Mouse (Mus musculus) myocyte (in vitro differentiated cells): Measurements from ENCODE around the gene Atxn7l3. TPM values are rescaled to one million over a fixed set of nuclear protein-coding genes. Genes with fewer than 3 reads are reported as not detected.

Experiments
- H3K27me3 ChIP-seq: one replicate; pipeline ENCODE4 v1.6.1; 2011; ENCODE audit not compliant: control insufficient read depth, insufficient read depth, insufficient read length
- H3K36me3 ChIP-seq: one replicate; pipeline ENCODE4 v1.6.1; 2011; ENCODE audit not compliant: control insufficient read depth, insufficient read depth
- H3K4me2 ChIP-seq: one replicate; pipeline ENCODE4 v1.6.1; 2011; ENCODE audit warnings: low read depth, control low read depth
- H3K4me3 ChIP-seq: one replicate; pipeline ENCODE4 v1.5.1; 2011; ENCODE audit warnings: mild to moderate bottlenecking, control low read depth, moderate library complexity
- H3K79me2 ChIP-seq: one replicate; pipeline ENCODE4 v1.6.1; 2011; ENCODE audit not compliant: control insufficient read depth, insufficient read depth
- H3ac ChIP-seq: one replicate; pipeline ENCODE4 v1.6.1; 2011; ENCODE audit not compliant: control insufficient read depth, insufficient read length
- CEBPB ChIP-seq: IDR thresholded peaks from 2 replicates; pipeline ENCODE4 v1.6.1; 2011; ENCODE audit warnings: mild to moderate bottlenecking, moderate library complexity; ENCODE audit not compliant: poor library complexity, insufficient read depth, severe bottlenecking
- E2F4 ChIP-seq: IDR thresholded peaks from one replicate; pipeline ENCODE4 v1.6.1; 2011; ENCODE audit warnings: mild to moderate bottlenecking, control low read depth, moderate library complexity; ENCODE audit not compliant: insufficient read depth
- MAX ChIP-seq: IDR thresholded peaks from one replicate; pipeline ENCODE4 v1.6.1; 2011; ENCODE audit warnings: low read depth, mild to moderate bottlenecking, control low read depth
- MYOD1 ChIP-seq, 3 experiments: IDR thresholded peaks; one replicate each; pipeline ENCODE4 v1.6.1; 2011; ENCODE audit warnings: control low read depth in 2 of 3, low read depth in 2 of 3, mild to moderate bottlenecking in 2 of 3, moderate library complexity in 1 of 3; ENCODE audit not compliant: insufficient read length in 2 of 3, control insufficient read depth in 1 of 3
- MYOG ChIP-seq, 3 experiments: IDR thresholded peaks; one replicate each; pipeline ENCODE4 v1.6.1; 2011; ENCODE audit warnings: control low read depth in 2 of 3, low read depth in 2 of 3, mild to moderate bottlenecking in 2 of 3; ENCODE audit not compliant: insufficient read length in 2 of 3, control insufficient read depth in 1 of 3, insufficient read depth in 1 of 3
- POLR2A ChIP-seq: IDR thresholded peaks from one replicate; pipeline ENCODE4 v1.6.1; 2011; ENCODE audit warnings: low read depth, mild to moderate bottlenecking, control low read depth, moderate library complexity; ENCODE audit not compliant: insufficient read length
- POLR2AphosphoS2 ChIP-seq: IDR thresholded peaks from one replicate; pipeline ENCODE4 v1.6.1; 2011; ENCODE audit warnings: low read depth, control low read depth; ENCODE audit not compliant: insufficient read length
- REST ChIP-seq: IDR thresholded peaks from one replicate; pipeline ENCODE4 v1.6.1; 2011; ENCODE audit warnings: mild to moderate bottlenecking, control low read depth, moderate library complexity; ENCODE audit not compliant: insufficient read depth, insufficient read length
- SRF ChIP-seq: IDR thresholded peaks from one replicate; pipeline ENCODE4 v1.6.1; 2011; ENCODE audit warnings: low read depth; ENCODE audit not compliant: control insufficient read depth, insufficient read length
- TCF12 ChIP-seq: IDR thresholded peaks from one replicate; pipeline ENCODE4 v1.6.1; 2011; ENCODE audit warnings: mild to moderate bottlenecking, control low read depth; ENCODE audit not compliant: poor library complexity, insufficient read depth, severe bottlenecking
- TCF3 ChIP-seq: IDR thresholded peaks from one replicate; pipeline ENCODE4 v1.6.1; 2011; ENCODE audit warnings: low read depth, control low read depth; ENCODE audit not compliant: insufficient read length
- USF1 ChIP-seq: IDR thresholded peaks from one replicate; pipeline ENCODE4 v1.6.1; 2011; ENCODE audit warnings: low read depth, mild to moderate bottlenecking, control low read depth, moderate library complexity
- polyA plus RNA-seq: library from polyadenylated mRNA; unstranded; fragments of >200 nt; fragmentation: generic; extraction: Trizol; gene quantifications from one replicate; pipeline ENCODE4 v1.2.1, GENCODE M21; 2012; ENCODE audit warnings: missing spikeins

The Atxn7l3 gene
- polyA plus RNA-seq, 1 experiment = 39.5 TPM

GRCm38 (mm10) chr11:102248630-102249230 is 47.7 kb downstream of the Atxn7l3 start, which contains the start of gene BC030867:
Gene BC030867 (plus strand): TSS chr11:102248882.
- peaks cover 9% of the 10 kb centered on the region for H3K79me2 ChIP-seq
- H3K36me3 ChIP-seq = no peaks in the 10 kb centered on the region
- no peak within 1 kb of the TSS for H3ac ChIP-seq
- H3K4me2 ChIP-seq = peak within 1 kb of the TSS; percentile 79
- peak within 1 kb of the TSS; percentile 50 for H3K4me3 ChIP-seq
- TF ChIP-seq TCF12 = no peak
- peak; percentile 57 for TF ChIP-seq SRF
- TF ChIP-seq CEBPB = no peak
- no peak for TF ChIP-seq MYOD1 (IDR thresholded peaks at IDR 0.05; ENCODE audit: control insufficient read depth in 1 of 3, insufficient read length in 2 of 3, low read depth in 2 of 3)
- TF ChIP-seq E2F4 = peak; percentile 97
- no peak for TF ChIP-seq MAX
- no peak for TF ChIP-seq MYOG (IDR thresholded peaks at IDR 0.05; ENCODE audit: control insufficient read depth in 1 of 3, insufficient read depth in 1 of 3, insufficient read length in 2 of 3, low read depth in 2 of 3)
- TF ChIP-seq TCF3 = no peak
- peak; percentile 29 for TF ChIP-seq POLR2A
- no peak for TF ChIP-seq USF1
- TF ChIP-seq POLR2AphosphoS2 = no peak
- TF ChIP-seq REST = no peak
- no peaks in the 10 kb centered on the region for H3K27me3 ChIP-seq

GRCm38 (mm10) chr11:102246871-102247270 is 49.6 kb downstream of the Atxn7l3 start:
- Histone ChIP-seq H3K4me3 (no peak overlapping the region), H3K79me2 (peaks cover 9% of the 10 kb centered on the region), H3ac (no peak overlapping the region), H3K36me3 (no peaks in the 10 kb centered on the region), H3K4me2 (no peak overlapping the region), H3K27me3 (no peaks in the 10 kb centered on the region)
- no peak for TF ChIP-seq MYOG (IDR thresholded peaks at IDR 0.05; ENCODE audit: control insufficient read depth in 1 of 3, insufficient read depth in 1 of 3, insufficient read length in 2 of 3, low read depth in 2 of 3)
- no peak for TF ChIP-seq USF1
- no peak for TF ChIP-seq POLR2AphosphoS2
- TF ChIP-seq REST = no peak
- TF ChIP-seq SRF = no peak
- no peak for TF ChIP-seq MAX
- TF ChIP-seq E2F4 = no peak
- TF ChIP-seq CEBPB = no peak
- no peak for TF ChIP-seq TCF3
- TF ChIP-seq POLR2A = no peak
- no peak for TF ChIP-seq TCF12

GRCm38 (mm10) chr11:102246273-102246635 is 50.2 kb downstream of the Atxn7l3 start:
- Histone ChIP-seq H3K79me2 (peaks cover 9% of the 10 kb centered on the region), H3K4me2 (no peak overlapping the region), H3K36me3 (no peaks in the 10 kb centered on the region), H3ac (no peak overlapping the region), H3K4me3 (no peak overlapping the region), H3K27me3 (no peaks in the 10 kb centered on the region)
- TF ChIP-seq POLR2A = no peak

GRCm38 (mm10) chr11:102245581-102246272 is 50.7 kb downstream of the Atxn7l3 start:
- Histone ChIP-seq H3K27me3 (no peaks in the 10 kb centered on the region), H3K4me3 (peak overlapping the region; percentile 19), H3K36me3 (no peaks in the 10 kb centered on the region), H3K4me2 (peak overlapping the region; percentile 81), H3ac (no peak overlapping the region), H3K79me2 (peaks cover 9% of the 10 kb centered on the region)
- no peak for TF ChIP-seq CEBPB
- no peak for TF ChIP-seq MAX
- TF ChIP-seq POLR2A = no peak
- no peak for TF ChIP-seq POLR2AphosphoS2
- no peak for TF ChIP-seq TCF3
- no peak for TF ChIP-seq MYOD1 (IDR thresholded peaks at IDR 0.05; ENCODE audit: control insufficient read depth in 1 of 3, insufficient read length in 2 of 3, low read depth in 2 of 3)
- no peak for TF ChIP-seq E2F4
- TF ChIP-seq REST = no peak
- TF ChIP-seq USF1 = no peak
- TF ChIP-seq SRF = no peak
- no peak for TF ChIP-seq TCF12
- TF ChIP-seq MYOG (IDR thresholded peaks at IDR 0.05; ENCODE audit: control insufficient read depth in 1 of 3, insufficient read depth in 1 of 3, insufficient read length in 2 of 3, low read depth in 2 of 3) = no peak
